Mouse (Mus musculus) spleen, adult 2 months (tissue): ENCODE data around the gene Pif1. TPM values are rescaled to one million over a fixed set of nuclear protein-coding genes. Genes with fewer than 3 reads are reported as not detected.

Source experiments
- DNase-seq, 2 experiments: peaks; one replicate each; pipeline versions ENCODE4 v3.0.0 to v3.0.0-alpha.2; 2012 to 2021; ENCODE audit warnings: low spot score in 2 of 2, low read depth in 1 of 2
- H3K27ac ChIP-seq: fragments of 200-500 bp; 2 replicates; pipeline ENCODE4 v1.5.1; 2012; ENCODE audit warnings: low read length, inconsistent platforms; ENCODE audit not compliant: insufficient read depth
- H3K27me3 ChIP-seq: fragments of 200-500 bp; 2 replicates; pipeline ENCODE4 v1.6.1; 2012; ENCODE audit warnings: mild to moderate bottlenecking, moderate library complexity, low read length, inconsistent platforms; ENCODE audit not compliant: control insufficient read depth, insufficient read depth
- H3K36me3 ChIP-seq: fragments of 200-500 bp; 2 replicates; pipeline ENCODE4 v1.6.1; 2012; ENCODE audit warnings: mild to moderate bottlenecking, low read length, inconsistent platforms; ENCODE audit not compliant: control insufficient read depth, insufficient read depth
- H3K4me1 ChIP-seq: fragments of 200-500 bp; 2 replicates; pipeline ENCODE4 v1.6.1; 2011; ENCODE audit warnings: inconsistent platforms; ENCODE audit not compliant: control insufficient read depth, insufficient read depth, insufficient read length
- H3K4me3 ChIP-seq: fragments of 200-500 bp; 2 replicates; pipeline ENCODE4 v1.5.1; 2011; ENCODE audit warnings: mild to moderate bottlenecking, inconsistent platforms; ENCODE audit not compliant: insufficient read depth, insufficient read length; ENCODE audit errors: extremely low read depth
- CTCF ChIP-seq: fragments of 200-500 bp; IDR thresholded peaks from 2 replicates; pipeline ENCODE4 v1.5.1; 2011; ENCODE audit warnings: mild to moderate bottlenecking, inconsistent platforms; ENCODE audit not compliant: insufficient read depth, insufficient read length, insufficient replicate concordance; ENCODE audit errors: extremely low read depth
- POLR2A ChIP-seq: fragments of 200-500 bp; IDR thresholded peaks from 2 replicates; pipeline ENCODE4 v1.6.1; 2011; ENCODE audit warnings: low read depth, low read length, inconsistent platforms
- WGBS: fragments of 180-500 bp; shearing (Covaris S2); methylation state at CpG from one replicate; pipeline ENCODE4 v1.1.7; 2018; 5-methylcytosine and 5-hydroxymethylcytosine counted together
- polyA plus RNA-seq: library from polyadenylated mRNA; depleted of rRNA; stranded (reverse); fragments of >200 nt; gene quantifications from 2 replicates; pipeline ENCODE4 v1.2.3, GENCODE M21; 2012

Pif1 gene
- polyA plus RNA-seq, 1 experiment = 4.3 TPM

DNA sequence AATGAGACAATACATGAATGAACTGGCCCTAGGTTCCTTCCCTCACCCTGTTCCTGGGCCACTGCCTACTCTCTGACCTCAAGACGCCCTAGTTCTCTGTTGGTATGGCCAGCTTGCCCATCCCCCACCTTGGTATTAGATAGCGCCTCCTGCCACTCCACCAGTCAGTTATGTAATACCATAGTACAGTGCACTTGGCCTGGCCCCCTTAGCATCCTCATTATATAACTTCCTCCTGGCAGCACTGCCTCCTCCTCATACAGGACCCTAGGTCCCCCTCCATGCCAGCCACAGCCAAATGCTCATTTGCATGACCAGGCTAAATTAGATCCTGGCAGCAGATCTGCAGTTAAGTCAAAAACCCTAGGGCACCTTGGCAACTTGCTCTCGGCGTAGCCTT lies 25.9 kb upstream of the Pif1 start:
- peaks cover 65% of the 10 kb centered on the region for H3K36me3 ChIP-seq
- DNase-seq = no peak
- WGBS = 56% methylated on average over 4 of the region's 4 CpGs
- H3K4me3 ChIP-seq = no peak overlapping the region
- peak overlapping the region; percentile 31; the same call in 1 of the 2 replicates for H3K27ac ChIP-seq
- peaks cover 7% of the 10 kb centered on the region; the same call in 1 of the 2 replicates for H3K4me1 ChIP-seq
- no peak for TF ChIP-seq CTCF
- no peak for TF ChIP-seq POLR2A
- no peaks in the 10 kb centered on the region for H3K27me3 ChIP-seq

DNA sequence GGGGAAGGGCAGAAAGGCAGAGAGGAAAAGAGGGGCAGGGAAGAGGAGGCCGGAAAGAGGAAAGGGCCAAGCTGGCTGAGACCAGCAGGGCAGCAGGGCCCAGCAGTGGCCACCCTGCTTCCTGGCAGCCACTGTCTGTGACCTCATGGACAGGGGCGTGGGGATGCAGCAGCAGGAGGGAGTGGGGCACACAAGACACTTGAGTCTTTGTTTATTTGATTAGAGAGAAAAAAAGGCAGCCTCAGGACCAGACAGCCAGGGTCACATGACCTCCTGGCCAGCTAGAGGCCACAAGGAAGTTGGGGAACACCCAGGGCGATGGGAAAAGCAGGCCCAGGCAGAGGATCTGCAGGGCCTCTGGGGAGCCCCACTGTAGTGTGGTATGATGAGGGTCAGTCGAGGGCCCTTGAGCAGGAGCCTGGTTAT lies 24.9 kb upstream of the Pif1 start:
- 76% methylated on average over 4 of the region's 4 CpGs for WGBS
- TF ChIP-seq CTCF = no peak
- TF ChIP-seq POLR2A = no peak
- Histone ChIP-seq H3K36me3 (peaks cover 60% of the 10 kb centered on the region), H3K4me3 (no peak overlapping the region), H3K27me3 (no peaks in the 10 kb centered on the region), H3K27ac (peak overlapping the region; percentile 4; the same call in 1 of the 2 replicates), H3K4me1 (peaks cover 7% of the 10 kb centered on the region; the same call in 1 of the 2 replicates)
- DNase-seq = no peak

DNA sequence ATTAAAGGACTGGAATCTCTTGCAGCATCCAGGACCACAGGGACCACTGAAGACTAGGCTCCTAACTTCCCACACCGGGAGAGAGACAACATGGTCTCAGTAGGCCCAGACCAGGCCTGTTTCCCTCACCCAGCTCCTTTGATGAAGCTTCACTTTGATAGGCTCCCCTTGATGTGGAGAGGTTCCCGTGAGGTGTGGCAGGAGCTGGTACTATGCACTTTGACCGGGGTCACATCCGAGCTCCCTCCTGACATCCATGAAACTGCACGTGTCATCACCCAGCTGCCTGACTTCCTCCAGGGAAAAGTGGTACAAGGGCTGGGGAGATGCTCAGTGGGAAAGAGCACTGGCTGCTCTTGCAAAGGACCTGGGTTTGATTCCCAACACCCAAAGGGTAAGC lies 23.9 kb upstream of the Pif1 start:
- 88% methylated on average over 5 of the region's 5 CpGs for WGBS
- TF ChIP-seq CTCF = no peak
- TF ChIP-seq POLR2A = no peak
- no peak overlapping the region for H3K27ac ChIP-seq

DNA sequence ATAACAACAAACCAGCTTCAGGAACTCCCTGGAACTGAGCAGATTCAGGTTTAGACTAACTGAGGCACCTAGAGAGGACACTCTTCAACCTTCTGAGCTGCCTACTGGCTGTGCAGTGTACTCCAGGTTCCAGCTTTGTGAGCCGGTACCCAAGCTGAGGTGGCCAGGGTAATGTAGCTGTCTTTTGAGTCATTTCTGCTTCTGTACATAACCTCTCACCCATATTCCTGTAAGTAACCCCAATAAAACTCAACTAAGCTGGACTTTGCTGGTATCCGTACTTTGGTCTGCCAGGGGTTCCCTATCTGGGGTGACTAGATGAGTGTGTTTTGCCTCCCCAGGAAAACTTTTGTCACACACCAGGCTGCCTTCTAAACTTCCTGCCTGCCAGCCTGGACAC lies 22.3 kb upstream of the Pif1 start:
- H3K36me3 ChIP-seq = peaks cover 43% of the 10 kb centered on the region
- H3K27me3 ChIP-seq = no peaks in the 10 kb centered on the region
- H3K4me1 ChIP-seq = peaks cover 9% of the 10 kb centered on the region; the same call in 1 of the 2 replicates
- H3K27ac ChIP-seq = no peak overlapping the region
- DNase-seq = no peak
- WGBS = 92% methylated on average over 2 of the region's 2 CpGs
- no peak overlapping the region for H3K4me3 ChIP-seq
- TF ChIP-seq POLR2A (no peak), CTCF (no peak)

More for the DNA sequence above, 23.9 kb upstream of the Pif1 start:
- peaks cover 7% of the 10 kb centered on the region; the same call in 1 of the 2 replicates for H3K4me1 ChIP-seq
- DNase-seq = no peak
- H3K27me3 ChIP-seq = no peaks in the 10 kb centered on the region
- no peak overlapping the region for H3K4me3 ChIP-seq
- H3K36me3 ChIP-seq = peaks cover 53% of the 10 kb centered on the region

DNA sequence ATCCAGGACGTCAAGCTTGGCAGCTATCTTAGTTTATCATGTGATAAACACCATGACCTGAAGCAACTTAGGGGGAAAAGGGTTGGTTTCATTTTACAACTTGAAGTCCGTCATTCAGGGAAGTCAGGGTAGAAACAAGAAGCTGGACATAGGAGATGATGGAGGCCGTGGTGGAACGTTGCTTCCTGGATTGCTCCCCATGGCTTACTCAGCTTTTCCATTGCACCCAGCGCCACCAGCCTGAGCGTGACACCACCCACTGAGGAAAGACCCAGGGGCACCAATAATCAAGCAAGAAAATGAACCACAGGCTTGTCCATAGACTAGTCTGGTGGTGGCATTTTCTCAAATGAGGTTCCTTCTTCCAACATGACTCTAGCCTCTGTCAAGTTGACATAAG lies 18.2 kb upstream of the Pif1 start:
- Histone ChIP-seq H3K27me3 (no peaks in the 10 kb centered on the region), H3K4me1 (peaks cover 5% of the 10 kb centered on the region; the same call in 1 of the 2 replicates), H3K36me3 (peaks cover 38% of the 10 kb centered on the region), H3K4me3 (no peak overlapping the region), H3K27ac (no peak overlapping the region; the same call in 1 of the 2 replicates)
- no peak for TF ChIP-seq CTCF
- 80% methylated on average over 6 of the region's 6 CpGs for WGBS
- DNase-seq = no peak

DNA sequence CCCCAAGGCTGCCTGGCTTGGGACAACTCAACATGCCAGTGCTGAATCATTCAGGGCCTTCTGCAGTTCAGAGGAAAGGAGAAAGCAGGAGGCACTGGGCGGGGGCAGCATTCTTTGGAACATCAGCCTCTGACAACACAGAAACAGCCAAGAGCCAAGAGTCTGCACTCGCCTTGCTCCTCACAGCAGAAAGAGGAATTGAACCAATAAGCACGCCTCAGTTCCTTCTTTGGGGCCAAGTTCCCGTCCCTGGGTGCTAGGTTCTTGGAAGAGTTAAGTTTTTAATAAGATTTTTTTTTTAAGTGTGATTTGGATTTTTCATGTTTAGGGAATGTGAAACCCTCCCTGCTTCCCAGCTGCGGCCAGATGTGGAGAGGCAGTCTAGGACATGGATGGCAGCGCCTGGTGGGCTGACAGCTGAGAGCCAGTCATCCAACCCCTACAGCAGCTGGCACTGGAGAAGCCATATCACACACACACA lies 17.4 kb upstream of the Pif1 start:
- Histone ChIP-seq H3K27ac (peak overlapping the region; percentile 60; the same call in 1 of the 2 replicates), H3K4me3 (no peak overlapping the region), H3K4me1 (peaks cover 6% of the 10 kb centered on the region; the same call in 1 of the 2 replicates), H3K27me3 (no peaks in the 10 kb centered on the region), H3K36me3 (peaks cover 35% of the 10 kb centered on the region)
- no peak for TF ChIP-seq CTCF
- no peak for TF ChIP-seq POLR2A
- DNase-seq = no peak
- 57% methylated on average over 6 of the region's 6 CpGs for WGBS

DNA sequence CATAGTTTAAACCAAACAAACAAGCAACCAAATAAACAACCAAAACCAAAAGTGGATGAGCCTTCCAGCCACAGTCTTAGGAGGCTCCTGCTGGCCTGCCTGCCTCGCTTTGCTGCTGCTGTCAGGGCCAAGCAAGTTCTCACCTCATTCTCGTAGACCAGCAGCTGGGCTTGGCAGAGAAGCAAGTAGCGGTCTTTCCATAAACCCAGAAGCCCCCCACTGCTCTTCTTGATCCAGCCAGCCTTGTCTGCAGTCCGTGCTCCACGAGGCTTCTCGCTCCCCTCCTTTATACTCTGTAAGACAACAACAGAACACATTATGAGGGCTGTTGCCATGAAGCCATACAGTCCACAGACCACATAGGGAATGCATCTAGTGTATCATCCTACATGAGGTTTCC lies 14.1 kb upstream of the Pif1 start:
- H3K27ac ChIP-seq = no peak overlapping the region
- H3K36me3 ChIP-seq = peaks cover 22% of the 10 kb centered on the region
- H3K27me3 ChIP-seq = no peaks in the 10 kb centered on the region
- H3K4me1 ChIP-seq = peaks cover 34% of the 10 kb centered on the region
- WGBS = 92% methylated on average over 6 of the region's 6 CpGs
- TF ChIP-seq POLR2A = no peak
- TF ChIP-seq CTCF = no peak
- no peak overlapping the region for H3K4me3 ChIP-seq
- DNase-seq = no peak
